Mouse (Mus musculus) liver, embryonic 16.5 days (tissue): ENCODE results near the gene Psph. TPM values are rescaled to one million over a fixed set of nuclear protein-coding genes. Genes with fewer than 3 reads are reported as not detected.
"Not testable (repeated sequence)": the region's sequence is repeated elsewhere in the genome, so short reads cannot be mapped to it uniquely, and the experiment has no call there.

Experiments used
- ATAC-seq: fragments of 200-750 bp; cut with Nextera tagmentation; 2 replicates; pipeline ENCODE4 v1.8.0; 2017; ENCODE audit warnings: low read depth, mild to moderate bottlenecking, moderate number of reproducible peaks, moderate library complexity
- H3K27ac ChIP-seq: fragments of 300-500 bp; sonication (generic); 2 replicates; pipeline ENCODE4 v1.5.1; 2014; ENCODE audit warnings: mild to moderate bottlenecking, low read length
- H3K27me3 ChIP-seq: fragments of 300-500 bp; sonication (generic); 2 replicates; pipeline ENCODE4 v1.6.1; 2014; ENCODE audit warnings: low read depth, low read length, mixed read lengths; ENCODE audit not compliant: control insufficient read depth, insufficient read depth
- H3K36me3 ChIP-seq: fragments of 300-500 bp; sonication (generic); 2 replicates; pipeline ENCODE4 v1.6.1; 2014; ENCODE audit warnings: mild to moderate bottlenecking; ENCODE audit not compliant: control insufficient read depth, insufficient read depth
- H3K4me1 ChIP-seq: fragments of 300-500 bp; sonication (generic); 2 replicates; pipeline ENCODE4 v1.6.1; 2014; ENCODE audit warnings: low read depth, low read length, mixed read lengths; ENCODE audit not compliant: control insufficient read depth
- H3K4me2 ChIP-seq: fragments of 300-500 bp; sonication (generic); 2 replicates; pipeline ENCODE4 v1.6.1; 2014; ENCODE audit warnings: low read depth, low read length, mixed read lengths
- H3K4me3 ChIP-seq: fragments of 300-500 bp; sonication (generic); 2 replicates; pipeline ENCODE4 v1.5.1; 2014; ENCODE audit warnings: low read depth, mild to moderate bottlenecking, low read length
- H3K9ac ChIP-seq: fragments of 300-500 bp; sonication (generic); 2 replicates; pipeline ENCODE4 v1.6.1; 2014; ENCODE audit warnings: low read depth, low read length
- H3K9me3 ChIP-seq: fragments of 300-500 bp; sonication (generic); replicated peaks from 2 replicates; pipeline ENCODE4 v1.6.1; 2016; ENCODE audit warnings: low read length; ENCODE audit not compliant: control insufficient read depth
- WGBS: fragments of 180-500 bp; shearing (Covaris S2); extraction: QIAGEN DNeasy Blood & Tissue Kit; methylation state at CpG from one replicate; pipeline ENCODE4 v1.1.7; 2014; ENCODE audit not compliant: insufficient replicate concordance; 5-methylcytosine and 5-hydroxymethylcytosine counted together
- polyA plus RNA-seq: library from polyadenylated mRNA; unstranded; fragments of >200 nt; fragmentation: Nextera tagmentation; extraction: Ambion mirVana; gene quantifications from 2 replicates; pipeline ENCODE4 v1.2.1, GENCODE M21; 2015

Psph gene
- 92.8 and 104 TPM in 2 replicates for polyA plus RNA-seq

DNA sequence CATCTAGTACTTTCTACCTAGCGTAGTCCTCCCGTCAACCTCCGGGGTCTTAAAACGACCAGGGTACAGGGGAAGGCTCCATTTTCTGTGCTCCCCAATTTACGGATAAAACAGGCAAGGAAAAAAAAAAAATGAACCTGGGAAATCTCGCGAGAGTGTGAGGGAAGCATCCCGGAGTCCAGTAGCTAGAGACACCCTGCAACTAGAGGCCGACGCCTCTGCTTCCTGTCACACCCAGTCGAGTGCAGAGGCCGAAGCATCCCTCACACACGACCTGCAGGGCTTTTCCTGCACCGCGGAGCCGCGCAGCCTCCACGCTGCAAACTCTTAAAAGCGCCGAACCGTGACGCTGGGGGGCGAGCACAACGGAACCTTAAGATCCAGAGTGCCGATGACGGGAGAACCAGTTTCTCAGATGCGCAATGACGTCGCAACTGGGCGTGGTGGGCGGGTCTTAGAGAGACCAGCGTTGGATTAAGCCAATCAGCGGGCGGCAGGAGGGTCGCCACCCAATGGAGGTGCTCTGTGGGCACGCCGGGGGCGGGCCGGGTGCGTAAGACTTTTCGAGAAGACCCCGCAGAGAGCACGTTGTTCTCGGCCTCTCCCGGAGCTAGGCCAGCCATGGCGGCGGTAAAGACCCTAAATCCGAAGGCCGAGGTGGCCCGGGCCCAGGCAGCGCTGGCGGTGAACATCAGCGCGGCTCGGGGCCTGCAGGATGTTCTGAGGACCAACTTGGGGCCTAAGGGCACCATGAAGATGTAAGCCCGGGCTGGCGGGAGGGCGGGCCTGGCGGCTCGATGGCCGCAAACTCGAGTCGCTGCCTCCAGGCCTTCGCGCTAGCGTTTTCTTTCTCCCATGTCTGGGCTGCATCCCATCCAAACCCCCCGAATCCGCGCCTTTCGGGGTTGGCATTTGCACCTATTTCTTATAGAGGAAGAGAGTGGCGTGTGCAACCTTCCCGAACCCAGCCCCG is at the start of gene Psph:
Gene Psph (minus strand): TSS at position 632 of the 973 bp plus-strand sequence.
- H3K9me3 ChIP-seq = no peaks in the 10 kb centered on the region
- peaks cover 29% of the 10 kb centered on the region for H3K36me3 ChIP-seq
- peak; percentile 99 for ATAC-seq
- H3K27ac ChIP-seq = peak within 1 kb of the TSS; percentile 98
- peaks cover 15% of the 10 kb centered on the region for H3K4me1 ChIP-seq
- WGBS = under 1% methylated on average over 72 of the region's 73 CpGs
- peak within 1 kb of the TSS; percentile 73 for H3K4me2 ChIP-seq
- H3K4me3 ChIP-seq = peak within 1 kb of the TSS; percentile 81
- H3K27me3 ChIP-seq = no peaks in the 10 kb centered on the region
- peak within 1 kb of the TSS; percentile 82 for H3K9ac ChIP-seq

- not testable (repeated sequence) for H3K9ac ChIP-seq, H3K9me3 ChIP-seq, H3K27me3 ChIP-seq, H3K4me3 ChIP-seq, ATAC-seq, H3K4me2 ChIP-seq, H3K27ac ChIP-seq
- peaks cover 15% of the 10 kb centered on the region for H3K4me1 ChIP-seq
- peaks cover 48% of the 10 kb centered on the region for H3K36me3 ChIP-seq
- WGBS = 87% methylated on average over 7 of the region's 8 CpGs
Observed at GRCm38 (mm10) chr5:129790591-129790990, 3.3 kb upstream of the Psph start.

DNA sequence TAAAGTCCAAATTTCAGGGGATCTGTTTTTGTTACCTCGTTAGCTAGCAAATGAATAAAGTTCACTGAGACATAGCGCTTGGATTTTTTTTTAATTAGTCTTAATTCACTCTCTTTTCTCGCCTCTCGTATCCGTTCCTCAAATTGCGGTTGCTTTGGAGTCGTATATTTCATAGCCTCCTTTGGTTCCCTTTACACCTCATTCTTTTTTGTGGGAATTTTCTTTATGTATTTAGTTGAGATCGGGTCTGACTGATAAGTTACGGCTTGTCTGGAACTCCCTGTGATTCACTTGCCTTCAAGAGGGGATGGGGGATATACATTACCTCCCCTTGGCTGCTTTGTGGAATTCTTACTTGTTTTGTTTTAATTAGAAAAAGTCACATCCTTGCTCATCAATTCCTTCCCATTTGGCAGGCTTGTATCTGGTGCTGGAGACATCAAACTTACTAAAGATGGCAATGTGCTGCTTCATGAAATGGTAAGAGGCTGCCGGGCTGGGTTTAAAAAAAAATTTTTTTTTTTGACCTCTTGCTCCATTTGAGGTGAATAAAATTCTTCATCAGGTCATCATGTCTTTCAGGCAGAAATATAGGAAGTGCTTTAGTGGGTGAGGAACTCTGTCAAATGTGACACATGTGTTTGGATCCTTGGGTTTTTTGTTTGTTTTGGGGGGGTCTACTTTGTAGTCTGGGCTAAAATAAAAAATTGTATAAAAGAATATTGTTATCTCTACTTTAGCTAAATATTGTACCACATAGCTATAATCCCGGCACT is 757 bp upstream of the Psph start:
- Histone ChIP-seq H3K27me3 (no peaks in the 10 kb centered on the region), H3K27ac (peak overlapping the region; percentile 84), H3K4me1 (peaks cover 15% of the 10 kb centered on the region), H3K36me3 (peaks cover 34% of the 10 kb centered on the region), H3K4me3 (peak overlapping the region; percentile 81), H3K9me3 (no peaks in the 10 kb centered on the region), H3K4me2 (peak overlapping the region; percentile 73), H3K9ac (peak overlapping the region; percentile 81)
- ATAC-seq = no peak
- 8% methylated on average over 11 of the region's 11 CpGs for WGBS

GRCm38 (mm10) chr5:129786161-129786560 is 1.1 kb downstream of the Psph start:
- 69% methylated on average over 6 of the region's 6 CpGs for WGBS
- ATAC-seq = no peak
- peak overlapping the region; percentile 98 for H3K27ac ChIP-seq
- no peaks in the 10 kb centered on the region for H3K9me3 ChIP-seq
- peak overlapping the region; percentile 82 for H3K9ac ChIP-seq
- peak overlapping the region; percentile 65 for H3K4me2 ChIP-seq
- peak overlapping the region; percentile 81 for H3K4me3 ChIP-seq
- peaks cover 22% of the 10 kb centered on the region for H3K36me3 ChIP-seq
- peaks cover 15% of the 10 kb centered on the region for H3K4me1 ChIP-seq
- no peaks in the 10 kb centered on the region for H3K27me3 ChIP-seq

DNA sequence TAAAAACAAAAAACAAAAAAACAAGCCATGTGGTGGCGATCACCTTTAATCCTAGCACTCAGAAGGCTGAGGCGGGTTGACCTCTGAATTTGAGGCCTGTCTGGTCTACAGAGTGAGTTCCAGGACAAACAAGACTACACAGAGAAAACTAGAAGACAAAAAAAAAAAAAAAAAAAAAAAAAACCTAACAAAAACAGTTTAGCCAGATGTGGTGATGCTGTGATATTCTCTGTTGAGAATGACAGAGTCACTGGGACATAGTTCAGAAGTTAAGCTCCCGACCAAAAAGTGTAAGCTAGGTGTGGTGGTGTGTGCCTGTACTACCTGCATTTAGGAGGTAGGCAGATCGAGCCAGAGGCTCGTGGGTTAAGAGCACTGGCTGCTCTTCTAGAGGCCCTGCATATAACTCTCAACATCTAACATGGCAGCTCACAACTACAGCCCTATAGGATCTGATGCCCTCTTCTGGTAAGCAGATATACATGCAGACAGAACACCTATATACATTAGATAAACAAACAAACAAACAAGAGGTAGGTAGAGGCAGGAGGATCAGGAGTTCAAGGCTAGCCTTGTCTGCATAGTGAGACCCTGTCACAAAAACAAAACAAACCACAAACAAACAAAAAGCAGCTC is 1.9 kb downstream of the Psph start:
- Histone ChIP-seq H3K9ac (no peak overlapping the region), H3K36me3 (peaks cover 17% of the 10 kb centered on the region), H3K4me3 (no peak overlapping the region), H3K9me3 (no peaks in the 10 kb centered on the region), H3K4me1 (peaks cover 14% of the 10 kb centered on the region), H3K27me3 (no peaks in the 10 kb centered on the region), H3K27ac (no peak overlapping the region), H3K4me2 (no peak overlapping the region)
- no peak for ATAC-seq
- WGBS = 82% methylated on average over 5 of the region's 5 CpGs

GRCm38 (mm10) chr5:129782211-129782610 is 5.0 kb downstream of the Psph start:
- Histone ChIP-seq H3K4me2 (no peak overlapping the region), H3K27me3 (no peaks in the 10 kb centered on the region), H3K9me3 (no peaks in the 10 kb centered on the region), H3K4me1 (peaks cover 10% of the 10 kb centered on the region), H3K27ac (no peak overlapping the region), H3K4me3 (no peak overlapping the region), H3K9ac (no peak overlapping the region), H3K36me3 (no peaks in the 10 kb centered on the region)
- WGBS = 40% methylated on average over 3 of the region's 3 CpGs
- no peak for ATAC-seq

GRCm38 (mm10) chr5:129780131-129780530 is 7.1 kb downstream of the Psph start:
- no peaks in the 10 kb centered on the region for H3K36me3 ChIP-seq
- no peak overlapping the region for H3K27ac ChIP-seq
- no peaks in the 10 kb centered on the region for H3K27me3 ChIP-seq
- WGBS = 78% methylated on average over 3 of the region's 3 CpGs
- no peak overlapping the region for H3K4me2 ChIP-seq
- no peak overlapping the region for H3K4me3 ChIP-seq
- H3K4me1 ChIP-seq = peaks cover 7% of the 10 kb centered on the region
- H3K9ac ChIP-seq = no peak overlapping the region
- no peak for ATAC-seq
- H3K9me3 ChIP-seq = no peaks in the 10 kb centered on the region

GRCm38 (mm10) chr5:129778996-129779716 is 8.1 kb downstream of the Psph start:
- peak overlapping the region; percentile 70 for H3K4me2 ChIP-seq
- no peaks in the 10 kb centered on the region for H3K9me3 ChIP-seq
- no peaks in the 10 kb centered on the region for H3K27me3 ChIP-seq
- H3K4me3 ChIP-seq = peak overlapping the region; percentile 74
- no peaks in the 10 kb centered on the region for H3K36me3 ChIP-seq
- H3K9ac ChIP-seq = peak overlapping the region; percentile 77
- peak overlapping the region; percentile 79 for H3K27ac ChIP-seq
- ATAC-seq = peak; percentile 81
- H3K4me1 ChIP-seq = peaks cover 7% of the 10 kb centered on the region
- WGBS = 1% methylated on average over 32 of the region's 32 CpGs
